Mouse (Mus musculus): ENCODE data around the gene Gm17402.

The Gm17402 gene

DNA sequence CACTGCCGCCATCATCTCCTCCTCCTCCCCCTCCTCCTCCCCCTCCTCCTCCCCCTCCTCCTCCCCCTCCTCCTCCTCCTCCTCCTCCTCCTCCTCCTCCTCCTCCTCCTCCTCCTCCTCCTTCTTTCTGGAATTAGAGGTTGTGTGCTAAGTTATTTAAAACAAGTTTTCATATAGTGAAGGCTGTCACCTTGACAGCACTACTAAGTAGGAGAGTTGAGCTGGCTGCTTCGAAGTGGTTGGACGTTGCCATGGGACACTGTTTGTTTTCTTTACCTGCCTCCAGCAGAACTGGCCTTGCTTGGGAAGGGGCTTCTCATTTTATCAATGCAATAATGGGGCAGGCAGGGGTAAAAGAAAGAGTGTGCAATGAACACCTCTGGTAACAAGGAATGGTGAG lies at the start of gene Gm17402:
Gene Gm17402, minus strand, starts transcription at position 101 of the 400 bp plus-strand sequence.
- 47% methylated on average over 3 of the region's 3 CpGs for WGBS

- 29% methylated on average over 7 of the region's 7 CpGs for WGBS
Measured at GRCm38 (mm10) chr3:67374360-67374778, 594 bp downstream of the Gm17402 start.

- WGBS: under 1% methylated on average over 35 of the region's 35 CpGs
Measured at GRCm38 (mm10) chr3:67373872-67374271, 1.1 kb downstream of the Gm17402 start, which contains the start of gene Mlf1. TSS of gene Mlf1 (plus strand) at chr3:67374097.

GRCm38 (mm10) chr3:67372781-67373180 lies 2.2 kb downstream of the Gm17402 start:
- WGBS: 56% methylated on average over 5 of the region's 5 CpGs

DNA sequence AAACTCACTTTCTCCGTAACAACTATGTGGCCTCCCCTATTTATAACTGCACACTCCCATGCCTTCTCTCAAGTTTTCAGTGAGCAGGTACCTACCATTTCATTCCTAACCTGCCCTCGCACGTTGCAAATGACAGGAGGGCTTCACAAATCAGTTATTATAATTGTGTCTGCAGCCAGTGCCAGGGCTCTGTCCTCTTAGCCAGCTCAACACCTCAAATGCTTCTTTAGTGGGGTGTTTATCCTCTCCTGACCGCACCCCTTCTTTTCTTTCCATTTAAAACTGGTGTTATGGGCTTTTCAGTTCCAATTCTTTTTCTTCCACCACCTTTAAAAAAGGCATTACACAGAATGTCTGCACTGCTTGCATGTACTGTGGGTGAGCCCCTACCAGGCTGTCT lies 2.8 kb downstream of the Gm17402 start:
- WGBS: 84% methylated on average over 4 of the region's 4 CpGs

- 79% methylated on average over 5 of the region's 5 CpGs for WGBS
Measured at GRCm38 (mm10) chr3:67369407-67370079, 5.4 kb downstream of the Gm17402 start.

GRCm38 (mm10) chr3:67367481-67367880 lies 7.5 kb downstream of the Gm17402 start:
- 86% methylated on average over 6 of the region's 6 CpGs for WGBS

GRCm38 (mm10) chr3:67366087-67366892 lies 8.7 kb downstream of the Gm17402 start:
- WGBS: 74% methylated on average over 4 of the region's 4 CpGs

DNA sequence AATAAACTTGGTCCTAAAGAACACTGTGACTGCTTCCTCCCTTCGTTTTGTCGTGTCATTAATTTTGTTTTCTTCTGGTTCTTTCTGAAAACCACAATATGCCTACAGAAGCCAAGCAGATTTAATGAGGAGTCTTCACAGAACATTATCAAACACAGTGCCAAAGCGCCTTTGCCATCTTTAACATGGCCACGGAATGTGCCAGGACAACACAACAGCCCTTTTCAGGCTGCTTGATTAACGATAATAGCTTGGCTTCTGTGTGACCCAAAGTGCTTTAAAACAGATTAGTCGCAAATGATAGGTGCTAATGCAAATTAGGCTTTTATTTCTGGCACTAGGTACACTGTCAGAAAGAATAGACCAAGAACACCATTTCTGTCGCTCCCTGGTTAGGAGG lies 16.6 kb downstream of the Gm17402 start:
- 66% methylated on average over 7 of the region's 7 CpGs for WGBS

DNA sequence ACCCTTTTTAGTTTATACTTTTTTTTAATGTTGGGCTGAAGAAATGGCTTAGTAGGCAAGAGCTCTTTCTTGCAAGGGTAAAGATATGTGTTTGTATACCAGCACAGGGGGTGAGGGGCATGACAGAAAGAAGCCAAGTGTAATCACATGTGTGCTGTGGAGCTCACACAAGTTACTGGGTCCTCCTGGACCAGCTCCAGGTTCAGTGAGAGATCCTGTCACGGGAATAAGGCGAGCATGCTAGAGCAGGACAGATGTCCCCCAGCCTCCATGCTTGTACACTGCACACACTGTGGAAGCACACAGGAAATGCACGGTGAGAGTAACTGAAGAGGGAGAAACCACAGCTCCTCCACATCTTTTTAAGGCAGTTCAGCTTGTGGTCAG lies 22.2 kb downstream of the Gm17402 start:
- WGBS: 72% methylated on average over 3 of the region's 3 CpGs

DNA sequence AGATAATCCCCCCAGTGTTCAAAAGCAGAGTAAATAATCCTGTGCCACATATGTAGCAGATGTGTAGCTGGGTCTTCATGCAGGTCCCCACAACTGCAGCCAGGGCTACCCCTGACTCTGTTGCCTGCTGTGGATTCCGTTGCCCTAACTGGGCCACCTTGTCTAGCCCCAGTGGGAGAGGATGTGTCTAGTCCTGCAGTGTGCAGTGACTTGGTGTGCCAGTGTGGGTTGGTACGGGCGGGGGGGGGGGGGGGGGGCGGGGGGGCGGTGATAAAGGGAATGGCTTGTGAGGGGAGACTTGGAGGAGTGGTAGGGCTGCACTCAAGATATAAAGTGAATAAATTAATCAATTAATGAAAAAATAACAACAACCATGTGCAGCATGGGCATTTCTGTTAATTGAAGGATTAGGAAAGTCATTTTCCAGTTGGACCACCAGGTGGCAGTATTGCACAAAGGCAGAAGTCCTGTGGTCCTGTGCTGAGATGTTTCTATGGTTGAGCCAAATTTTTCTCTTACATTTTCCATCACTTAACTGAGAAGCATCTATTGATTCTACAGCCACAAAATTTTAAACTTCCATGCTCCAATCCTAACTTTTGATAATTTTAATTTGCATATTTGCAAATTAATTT lies 22.7 kb downstream of the Gm17402 start:
- 25% methylated on average over 5 of the region's 5 CpGs for whole genome bisulfite sequencing

DNA sequence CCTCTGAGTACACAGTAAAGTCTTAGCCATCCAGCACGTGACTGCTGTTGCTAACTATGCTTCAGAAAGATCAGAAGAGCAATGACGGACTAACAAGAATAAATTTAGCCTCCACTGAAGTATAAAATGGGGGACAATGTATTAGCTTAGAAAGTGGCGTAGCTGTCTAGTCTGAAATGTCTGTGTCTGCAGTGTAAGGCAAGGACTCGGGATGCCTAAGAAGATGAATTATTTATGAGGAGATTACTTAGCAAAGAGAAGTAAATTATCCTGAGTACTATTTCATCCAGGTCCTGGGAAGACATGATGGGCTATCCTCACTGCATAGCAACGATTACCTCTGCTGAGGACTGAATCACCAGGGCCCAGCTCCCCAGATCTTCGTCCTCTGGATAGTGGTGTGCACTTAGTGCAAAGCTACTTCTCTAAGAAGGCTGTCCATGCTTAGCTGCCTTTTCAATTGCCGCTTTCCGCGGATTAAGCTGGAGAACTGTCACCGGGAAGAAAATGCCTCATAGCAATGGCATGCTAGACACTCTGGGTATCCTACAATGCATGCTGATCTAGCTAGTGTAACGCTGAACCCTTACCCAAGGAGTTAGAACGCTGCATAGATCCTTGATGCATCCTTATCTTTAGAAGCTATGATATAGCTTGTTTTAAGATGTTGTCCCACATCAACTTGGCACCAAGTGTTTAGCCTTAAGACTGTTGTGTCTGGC lies 23.4 kb downstream of the Gm17402 start:
- WGBS: 75% methylated on average over 12 of the region's 12 CpGs

DNA sequence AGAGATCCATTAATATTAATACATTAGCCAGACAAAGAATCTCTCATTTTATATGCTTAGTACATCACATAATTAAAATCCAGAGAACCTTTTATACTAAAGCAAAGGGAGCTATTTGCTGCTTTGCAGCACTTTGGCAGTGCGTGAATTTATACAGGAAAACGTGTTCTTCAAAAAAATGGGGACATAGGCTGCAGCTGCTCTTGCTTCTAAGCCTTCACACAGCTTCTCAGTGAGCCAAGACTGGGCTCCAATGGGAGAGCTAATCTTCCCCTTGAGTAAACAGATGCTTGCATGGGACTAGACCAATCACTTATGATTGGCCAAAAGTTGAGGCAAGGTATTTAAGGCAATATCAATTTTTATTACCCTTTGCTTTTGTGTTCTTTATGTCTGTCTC lies 28.3 kb downstream of the Gm17402 start:
- 52% methylated on average over 2 of the region's 2 CpGs for WGBS

- WGBS: 15% methylated on average over 2 of the region's 2 CpGs
Measured at GRCm38 (mm10) chr3:67344599-67344998, 30.4 kb downstream of the Gm17402 start.

DNA sequence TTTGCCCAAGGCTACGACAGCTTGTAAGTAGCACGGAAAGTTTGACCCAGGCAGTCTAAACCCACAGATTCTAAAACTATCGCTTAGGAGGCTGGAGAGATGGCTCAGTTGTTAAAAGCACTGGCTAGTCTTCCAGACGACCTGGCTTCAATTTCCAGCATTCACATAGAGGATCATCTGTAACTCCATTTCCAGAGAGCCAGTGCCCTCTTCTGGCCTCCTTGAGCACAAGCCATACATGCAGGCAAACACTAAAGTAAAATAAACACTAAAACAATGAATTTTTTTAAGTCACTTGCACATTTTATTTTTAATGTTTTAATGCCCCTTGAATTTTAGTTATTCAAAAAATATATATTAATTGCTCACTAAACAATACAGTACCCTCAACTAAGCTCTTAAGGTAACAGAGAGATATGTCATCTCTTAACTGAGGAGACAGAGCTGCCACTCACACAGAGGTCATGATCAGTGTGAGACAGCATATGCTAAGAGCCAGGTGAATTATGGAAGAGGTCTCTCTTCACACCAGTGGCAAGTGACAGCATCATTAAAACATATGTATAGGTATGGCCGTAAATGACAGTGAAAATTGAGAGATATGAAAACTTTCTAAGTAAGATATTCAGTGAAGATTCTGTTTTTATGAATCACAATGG lies 31.8 kb downstream of the Gm17402 start:
- 69% methylated on average over 5 of the region's 5 CpGs for WGBS

DNA sequence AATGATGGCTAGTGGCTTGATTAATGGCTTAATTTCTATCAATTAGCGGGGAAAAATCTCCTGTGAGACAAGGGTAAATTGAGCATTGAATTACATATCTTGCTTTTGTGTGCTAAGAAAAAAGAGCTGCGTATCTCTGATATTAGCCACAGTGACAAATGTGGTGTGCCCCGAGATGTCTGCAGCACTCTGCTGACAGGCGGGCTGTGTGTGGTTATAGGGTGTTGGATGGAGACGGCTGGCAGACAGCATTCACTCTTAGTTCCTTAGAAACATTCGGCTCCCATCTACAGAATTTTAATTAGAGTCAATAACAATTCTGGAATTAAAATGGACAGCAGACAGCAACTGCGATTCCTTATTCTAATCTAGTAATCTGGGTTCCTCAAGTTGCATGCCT lies 34.0 kb downstream of the Gm17402 start:
- WGBS: 75% methylated on average over 7 of the region's 7 CpGs

GRCm38 (mm10) chr3:67339558-67339957 lies 35.4 kb downstream of the Gm17402 start:
- WGBS: 75% methylated on average over 3 of the region's 3 CpGs

DNA sequence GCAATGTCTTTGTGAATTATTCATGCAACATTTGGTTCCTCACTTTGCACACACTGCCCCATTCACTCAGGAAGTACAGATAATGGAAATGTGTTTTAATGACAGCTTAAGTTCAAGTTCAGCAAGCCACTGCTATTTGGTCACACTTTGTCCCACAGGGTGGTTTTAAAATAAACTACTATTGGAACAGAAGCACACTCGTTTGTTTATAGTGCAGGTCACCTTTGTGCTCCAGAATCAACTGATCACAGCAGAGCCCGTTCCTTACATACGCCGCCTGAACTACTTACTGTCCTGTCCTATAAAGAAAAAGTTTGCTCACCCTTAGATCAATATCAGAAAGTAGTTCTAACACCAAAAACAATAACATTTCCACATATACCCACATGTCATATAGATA lies 52.5 kb downstream of the Gm17402 start:
- WGBS: 82% methylated on average over 4 of the region's 4 CpGs

All from cerebral cortex, adult 2 months (tissue).